Mouse (Mus musculus) stomach, embryonic 16.5 days (tissue): Measurements from ENCODE around the gene Adgrl2. TPM values are rescaled to one million over a fixed set of nuclear protein-coding genes. Genes with fewer than 3 reads are reported as not detected.

Source experiments
- ATAC-seq: fragments of 200-750 bp; cut with Nextera tagmentation; 2 replicates; pipeline ENCODE4 v1.8.0; 2017; ENCODE audit warnings: moderate number of reproducible peaks, moderate TSS enrichment; ENCODE audit not compliant: insufficient read depth, low FRiP score
- H3K27ac ChIP-seq: fragments of 300-500 bp; sonication (generic); 2 replicates; pipeline ENCODE4 v1.5.1; 2014; ENCODE audit warnings: low read length
- H3K27me3 ChIP-seq: fragments of 300-500 bp; sonication (generic); 2 replicates; pipeline ENCODE4 v1.6.1; 2014; ENCODE audit warnings: low read length, control low read depth, mixed read lengths; ENCODE audit not compliant: control insufficient read depth, insufficient read depth
- H3K36me3 ChIP-seq: fragments of 300-500 bp; sonication (generic); 2 replicates; pipeline ENCODE4 v1.6.1; 2014; ENCODE audit warnings: low read length; ENCODE audit not compliant: control insufficient read depth, insufficient read depth
- H3K4me1 ChIP-seq: fragments of 300-500 bp; sonication (generic); 2 replicates; pipeline ENCODE4 v1.6.1; 2014; ENCODE audit warnings: low read length, control low read depth, mixed read lengths; ENCODE audit not compliant: control insufficient read depth, insufficient read depth
- H3K4me2 ChIP-seq: fragments of 300-500 bp; sonication (generic); 2 replicates; pipeline ENCODE4 v1.6.1; 2014; ENCODE audit warnings: low read depth, low read length, mixed read lengths
- H3K4me3 ChIP-seq: fragments of 300-500 bp; sonication (generic); replicated peaks from 2 replicates; pipeline ENCODE4 v1.5.1; 2014; ENCODE audit warnings: mild to moderate bottlenecking, low read length
- H3K9ac ChIP-seq: fragments of 300-500 bp; sonication (generic); 2 replicates; pipeline ENCODE4 v1.6.1; 2014; ENCODE audit warnings: low read length
- H3K9me3 ChIP-seq: fragments of 300-500 bp; sonication (generic); replicated peaks from 2 replicates; pipeline ENCODE4 v1.6.1; 2016; ENCODE audit warnings: low read length, control low read depth; ENCODE audit not compliant: control insufficient read depth
- WGBS: fragments of 180-500 bp; shearing (Covaris S2); extraction: QIAGEN DNeasy Blood & Tissue Kit; methylation state at CpG from one replicate; pipeline ENCODE4 v1.1.7; 2014; 5-methylcytosine and 5-hydroxymethylcytosine counted together
- polyA plus RNA-seq: library from polyadenylated mRNA; unstranded; fragments of >200 nt; fragmentation: Nextera tagmentation; extraction: Ambion mirVana; gene quantifications from 2 replicates; pipeline ENCODE4 v1.2.1, GENCODE M21; 2015

Adgrl2 gene
- polyA plus RNA-seq, 1 experiment from 2014 or later: 39.6 TPM

GRCm38 (mm10) chr3:148918425-148918824 lies 71.9 kb downstream of the Adgrl2 start:
- Histone ChIP-seq H3K36me3 (no peaks in the 10 kb centered on the region), H3K4me3 (no peak overlapping the region), H3K9me3 (no peaks in the 10 kb centered on the region), H3K27ac (0 out of 2 replicates have a peak overlapping the region, but pooled peaks have one; percentile 15), H3K27me3 (no peaks in the 10 kb centered on the region), H3K4me2 (no peak overlapping the region), H3K9ac (no peak overlapping the region), H3K4me1 (0 out of 2 replicates have a peak, but pooled peaks cover 4% of the 10 kb centered on the region)
- ATAC-seq: peak; percentile 40; the same call in 1 of the 2 replicates
- 62% methylated on average over 5 of the region's 5 CpGs for WGBS

- Histone ChIP-seq H3K9ac (no peak overlapping the region), H3K27me3 (no peaks in the 10 kb centered on the region), H3K4me3 (no peak overlapping the region), H3K9me3 (no peaks in the 10 kb centered on the region), H3K27ac (no peak overlapping the region), H3K4me1 (0 out of 2 replicates have a peak, but pooled peaks cover 4% of the 10 kb centered on the region), H3K4me2 (no peak overlapping the region), H3K36me3 (no peaks in the 10 kb centered on the region)
- no peak for ATAC-seq
- 62% methylated on average over 7 of the region's 7 CpGs for WGBS
Observed at GRCm38 (mm10) chr3:148917837-148918236, 72.5 kb downstream of the Adgrl2 start.

- H3K4me1 ChIP-seq: 0 out of 2 replicates have a peak, but pooled peaks cover 4% of the 10 kb centered on the region
- no peak for ATAC-seq
- no peaks in the 10 kb centered on the region for H3K27me3 ChIP-seq
- 54% methylated on average over 5 of the region's 5 CpGs for WGBS
- H3K27ac ChIP-seq: no peak overlapping the region
- H3K4me3 ChIP-seq: no peak overlapping the region
- H3K9ac ChIP-seq: no peak overlapping the region
- H3K9me3 ChIP-seq: no peaks in the 10 kb centered on the region
- H3K4me2 ChIP-seq: no peak overlapping the region
- no peaks in the 10 kb centered on the region for H3K36me3 ChIP-seq
Observed at GRCm38 (mm10) chr3:148916226-148916625, 74.1 kb downstream of the Adgrl2 start.

DNA sequence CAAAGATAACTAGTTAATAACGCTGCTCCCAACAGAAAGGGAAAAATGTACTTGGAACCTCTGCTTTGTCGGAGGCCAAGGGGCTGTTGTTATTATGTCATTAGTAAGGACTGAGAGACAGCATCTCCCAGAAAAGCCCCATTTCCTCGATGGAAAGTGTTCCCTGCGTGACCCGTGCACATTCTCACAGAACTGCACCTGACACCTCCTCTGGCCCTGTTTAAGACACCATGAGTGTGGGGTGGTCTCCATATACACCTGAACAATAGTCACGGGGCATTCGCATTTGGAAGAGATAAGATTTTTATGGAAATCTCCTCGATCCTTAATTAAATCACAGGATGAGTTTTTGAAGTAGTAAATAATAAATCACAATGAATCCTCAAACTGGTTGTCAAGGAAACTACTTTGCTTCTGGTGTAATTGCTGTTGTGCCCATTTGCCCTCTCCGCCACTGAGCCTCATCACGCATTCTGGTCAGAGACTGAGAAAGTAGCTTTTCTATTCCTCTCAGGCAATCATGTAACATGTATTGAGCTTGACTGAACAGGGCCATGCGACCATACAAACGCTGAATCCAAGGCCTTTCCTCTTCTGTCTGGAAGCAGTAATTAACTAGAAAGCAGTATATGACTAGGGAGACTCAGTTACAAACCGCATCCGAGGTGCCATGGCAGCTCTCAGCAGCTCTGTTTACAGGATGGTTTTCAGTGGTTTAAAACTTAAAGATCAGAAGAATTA lies 77.2 kb downstream of the Adgrl2 start:
- H3K9me3 ChIP-seq: no peaks in the 10 kb centered on the region
- H3K27ac ChIP-seq: no peak overlapping the region
- H3K4me3 ChIP-seq: no peak overlapping the region
- ATAC-seq: no peak
- H3K36me3 ChIP-seq: no peaks in the 10 kb centered on the region
- no peak overlapping the region for H3K4me2 ChIP-seq
- WGBS: 75% methylated on average over 14 of the region's 14 CpGs
- H3K27me3 ChIP-seq: no peaks in the 10 kb centered on the region
- 0 out of 2 replicates have a peak, but pooled peaks cover 3% of the 10 kb centered on the region for H3K4me1 ChIP-seq
- no peak overlapping the region for H3K9ac ChIP-seq

DNA sequence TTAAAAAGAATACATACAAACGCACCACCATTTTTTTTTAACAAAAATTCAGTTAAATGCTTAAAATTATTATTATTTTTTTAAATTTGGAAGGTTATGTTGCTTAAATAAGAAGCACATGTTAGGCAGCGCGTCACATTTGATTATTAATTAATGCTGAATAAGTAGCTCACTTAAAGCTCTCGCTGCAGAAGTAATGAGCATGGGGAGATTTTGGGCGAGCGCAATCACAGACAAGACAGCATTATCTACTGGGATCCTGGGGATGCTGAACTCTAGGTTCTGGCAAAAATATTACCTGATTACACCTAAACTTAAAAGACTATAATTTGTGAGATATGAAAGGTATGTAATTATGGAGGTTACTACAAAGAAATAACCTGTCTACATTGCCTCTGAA lies 77.8 kb downstream of the Adgrl2 start:
- ATAC-seq: no peak
- WGBS: 83% methylated on average over 6 of the region's 6 CpGs
- no peak overlapping the region for H3K4me2 ChIP-seq
- no peaks in the 10 kb centered on the region for H3K27me3 ChIP-seq
- H3K36me3 ChIP-seq: no peaks in the 10 kb centered on the region
- no peak overlapping the region for H3K9ac ChIP-seq
- no peak overlapping the region for H3K27ac ChIP-seq
- 0 out of 2 replicates have a peak, but pooled peaks cover 6% of the 10 kb centered on the region for H3K4me1 ChIP-seq
- no peak overlapping the region for H3K4me3 ChIP-seq
- H3K9me3 ChIP-seq: no peaks in the 10 kb centered on the region

DNA sequence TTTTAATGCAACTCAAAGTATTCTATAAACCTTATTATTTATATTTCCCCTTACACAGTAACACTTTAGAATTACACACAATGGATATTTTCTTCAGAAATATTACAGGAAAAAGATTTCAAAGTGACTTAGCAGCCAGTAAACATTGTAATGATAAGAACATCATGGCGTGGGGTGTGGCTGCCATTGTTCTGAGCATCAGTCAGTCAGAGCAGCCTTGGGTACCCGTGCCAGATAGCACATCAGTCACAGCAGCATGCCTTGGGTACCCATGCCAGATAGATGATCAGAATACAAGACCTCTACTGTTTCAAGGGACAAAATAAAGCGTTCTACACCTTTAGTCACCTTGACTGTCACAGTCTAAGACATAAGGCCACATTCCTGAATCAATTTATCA lies 82.5 kb downstream of the Adgrl2 start:
- Histone ChIP-seq H3K27me3 (no peaks in the 10 kb centered on the region), H3K4me3 (no peak overlapping the region), H3K9ac (no peak overlapping the region), H3K4me1 (peaks cover 17% of the 10 kb centered on the region), H3K9me3 (no peaks in the 10 kb centered on the region), H3K36me3 (no peaks in the 10 kb centered on the region), H3K4me2 (no peak overlapping the region), H3K27ac (no peak overlapping the region)
- no peak for ATAC-seq
- 62% methylated on average over 3 of the region's 3 CpGs for WGBS

GRCm38 (mm10) chr3:148907024-148907778 lies 83.2 kb downstream of the Adgrl2 start:
- Histone ChIP-seq H3K9me3 (no peaks in the 10 kb centered on the region), H3K27me3 (no peaks in the 10 kb centered on the region), H3K36me3 (no peaks in the 10 kb centered on the region), H3K4me1 (peaks cover 17% of the 10 kb centered on the region), H3K27ac (no peak overlapping the region), H3K4me3 (no peak overlapping the region), H3K4me2 (no peak overlapping the region), H3K9ac (no peak overlapping the region)
- 57% methylated on average over 6 of the region's 6 CpGs for WGBS
- ATAC-seq: peak; percentile 37; the same call in 1 of the 2 replicates

DNA sequence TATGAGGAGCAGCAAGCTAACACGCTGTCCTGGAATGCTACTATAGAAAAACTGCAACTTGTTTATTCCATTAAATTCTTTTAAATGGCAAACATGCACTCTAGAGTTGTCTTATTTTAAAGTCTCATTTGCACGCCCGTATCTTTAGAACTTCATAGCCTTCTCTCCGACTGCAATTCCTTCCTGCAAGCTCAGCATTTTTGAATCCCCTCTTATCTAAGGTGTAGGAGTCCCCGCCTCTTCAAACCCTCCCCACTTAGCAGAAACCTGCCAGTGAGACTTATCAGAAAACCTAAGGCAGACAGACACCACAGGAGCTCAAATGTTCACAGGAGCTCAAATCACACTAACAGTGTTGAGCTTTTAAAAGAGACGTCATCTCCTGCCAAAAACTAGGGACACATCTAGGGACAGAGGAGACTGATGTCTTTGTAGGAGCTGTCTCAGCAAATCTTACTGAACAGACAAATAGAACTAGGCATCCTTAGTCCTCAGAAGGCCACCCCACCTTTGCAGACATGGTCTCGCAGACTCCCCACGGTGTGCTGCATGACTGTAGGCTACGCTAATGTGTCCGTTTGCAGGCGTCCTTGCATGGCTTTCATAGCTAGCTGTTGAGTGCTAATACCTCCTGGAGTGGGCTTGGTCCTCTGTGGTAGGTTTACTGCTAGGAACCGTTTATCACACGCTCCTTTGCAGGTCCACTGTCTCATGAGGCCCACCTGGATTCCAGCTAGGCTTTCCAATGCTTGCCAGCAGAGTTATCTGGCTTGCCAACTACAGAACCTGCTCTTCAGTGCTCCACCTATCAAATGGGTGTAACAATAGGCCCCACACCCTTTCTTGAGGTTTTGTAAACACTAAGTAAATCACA lies 84.2 kb downstream of the Adgrl2 start:
- WGBS: 62% methylated on average over 13 of the region's 13 CpGs
- Histone ChIP-seq H3K36me3 (no peaks in the 10 kb centered on the region), H3K4me2 (no peak overlapping the region), H3K9me3 (no peaks in the 10 kb centered on the region), H3K27me3 (no peaks in the 10 kb centered on the region), H3K4me1 (peaks cover 17% of the 10 kb centered on the region), H3K4me3 (no peak overlapping the region), H3K27ac (no peak overlapping the region), H3K9ac (no peak overlapping the region)
- no peak for ATAC-seq
